Mouse (Mus musculus) bone marrow macrophage, adult 2 months (primary cell): ENCODE measurements around the gene Dpp6.

Experiments
- CTCF ChIP-seq: IDR thresholded peaks from 2 replicates; pipeline ENCODE4 v1.5.1; 2012; ENCODE audit warnings: low read depth, mild to moderate bottlenecking, low read length, moderate library complexity
- POLR2A ChIP-seq: IDR thresholded peaks from 2 replicates; pipeline ENCODE4 v1.6.1; 2012; ENCODE audit warnings: mild to moderate bottlenecking, low read depth, low read length, borderline replicate concordance

GRCm38 (mm10) chr5:27380656-27381385 lies 563.8 kb downstream of the Dpp6 start:
- no peak for TF ChIP-seq POLR2A
- no peak for TF ChIP-seq CTCF
